Mouse (Mus musculus): Measurements from ENCODE around the gene Runx2. TPM values are rescaled to one million over a fixed set of nuclear protein-coding genes. Genes with fewer than 3 reads are reported as not detected.

Gene Runx2
- polyA plus RNA-seq, 1 experiment from 2014 or later, result 31.9 TPM

DNA sequence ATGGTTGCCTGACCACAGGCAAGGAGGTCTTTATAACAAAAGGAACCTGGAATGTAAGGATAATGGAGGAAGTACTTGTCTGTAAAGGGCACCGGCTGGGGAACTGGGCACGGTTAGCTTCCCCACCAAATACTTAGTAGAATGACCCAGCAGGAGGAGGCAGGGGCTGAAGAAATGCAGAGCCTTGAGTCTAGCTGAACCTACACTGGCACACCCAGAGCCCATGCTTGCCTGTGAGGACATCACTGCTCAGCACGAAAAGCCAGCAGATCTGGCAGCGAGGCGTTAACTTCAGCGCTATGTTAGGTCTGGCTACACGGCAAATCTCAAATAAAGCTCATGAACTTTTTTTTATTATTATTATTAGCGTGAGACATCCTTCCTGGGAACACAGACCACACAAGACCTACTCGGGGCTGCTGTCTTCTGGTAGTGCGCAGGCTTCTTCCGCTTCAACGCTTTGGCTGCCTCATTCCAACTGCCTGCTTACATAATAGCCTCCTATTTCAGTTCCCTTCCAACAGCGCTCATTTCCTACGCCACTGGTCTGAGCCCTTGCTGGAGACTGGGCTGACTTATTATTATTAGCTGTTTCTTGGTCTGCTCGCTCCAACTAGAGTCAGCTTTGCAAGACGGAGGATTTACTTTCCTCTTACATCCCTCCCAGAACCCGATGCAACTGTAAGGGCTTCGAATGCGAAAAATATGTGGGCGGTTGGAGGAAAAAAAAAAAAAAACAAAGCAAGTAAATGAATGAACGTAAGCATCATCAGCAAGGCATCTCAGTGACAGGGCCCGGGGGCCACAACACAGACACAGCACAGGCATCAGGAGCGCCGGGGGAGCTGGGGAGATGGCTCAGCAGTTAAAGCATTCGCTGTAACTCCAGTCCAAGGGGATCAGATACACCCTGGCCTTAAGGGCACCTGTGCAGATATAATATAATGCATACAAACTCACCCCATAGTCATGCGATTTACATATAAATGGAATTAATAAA, 200.6 kb downstream of the Runx2 start:
- Histone ChIP-seq H3K27ac (peak overlapping the region; percentile 9; the same call in 1 of the 2 replicates), H3K9me3 (no peaks in the 10 kb centered on the region), H3K4me2 (replicated peaks) (no peak overlapping the region), H3K27me3 (no peaks in the 10 kb centered on the region), H3K9ac (no peak overlapping the region), H3K4me3 (no peak overlapping the region), H3K4me1 (peaks cover 58% of the 10 kb centered on the region), H3K36me3 (no peaks in the 10 kb centered on the region)
- 58% methylated on average over 26 of the region's 26 CpGs for WGBS
- no peak for ATAC-seq (ENCODE audit: insufficient number of reproducible peaks, insufficient read depth, low FRiP score, low TSS enrichment)

DNA sequence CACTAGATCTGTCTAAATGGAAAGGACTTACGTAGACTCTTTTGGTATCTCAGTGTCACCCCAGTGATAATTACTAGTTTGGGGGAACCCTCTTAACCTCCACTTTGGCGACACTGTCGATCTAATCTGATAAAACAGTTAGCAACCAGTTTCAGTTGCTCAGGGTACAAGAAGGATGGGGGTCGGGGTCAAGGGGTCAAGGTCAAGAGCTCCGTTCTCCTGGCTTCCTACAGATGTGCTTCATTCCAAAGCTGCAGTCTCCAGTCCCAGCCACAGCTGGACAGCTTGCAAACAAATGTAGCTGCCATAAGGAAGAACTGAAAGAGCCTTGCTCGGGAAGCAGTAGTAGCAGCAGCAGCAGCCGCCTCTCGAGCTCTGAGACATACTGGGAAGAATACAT, 202.0 kb downstream of the Runx2 start:
- no peaks in the 10 kb centered on the region for H3K9me3 ChIP-seq
- H3K27me3 ChIP-seq, result no peaks in the 10 kb centered on the region
- H3K9ac ChIP-seq, result no peak overlapping the region
- H3K4me3 ChIP-seq, result no peak overlapping the region
- no peak overlapping the region for H3K27ac ChIP-seq
- 38% methylated on average over 8 of the region's 8 CpGs for WGBS
- H3K4me1 ChIP-seq, result peaks cover 52% of the 10 kb centered on the region
- 0 out of 2 replicates have a peak, but pooled peaks cover 5% of the 10 kb centered on the region for H3K36me3 ChIP-seq
- no peak overlapping the region for H3K4me2 ChIP-seq (replicated peaks)
- ATAC-seq (ENCODE audit: insufficient number of reproducible peaks, insufficient read depth, low FRiP score, low TSS enrichment), result no peak

DNA sequence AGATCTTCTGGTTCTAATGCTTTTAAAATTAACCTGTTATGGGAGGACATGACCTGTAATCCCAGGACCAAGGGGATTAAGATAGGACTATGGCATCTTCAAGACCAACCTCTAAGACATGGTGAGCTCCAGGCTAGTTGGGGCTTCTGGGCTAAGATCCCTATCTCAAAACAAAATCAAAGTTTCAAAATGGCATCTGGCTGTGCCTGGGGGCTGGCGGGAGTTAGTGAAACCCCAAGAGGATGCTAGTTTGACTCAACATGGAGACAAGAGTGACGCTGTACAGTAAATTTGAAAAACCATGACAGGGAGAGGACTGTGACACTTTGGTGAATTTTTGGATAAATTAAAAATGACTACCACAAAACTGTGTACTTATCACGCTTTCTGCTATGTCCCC, 202.6 kb downstream of the Runx2 start:
- Histone ChIP-seq H3K27ac (no peak overlapping the region), H3K9me3 (no peaks in the 10 kb centered on the region), H3K27me3 (no peaks in the 10 kb centered on the region), H3K9ac (no peak overlapping the region), H3K4me3 (no peak overlapping the region), H3K4me2 (replicated peaks) (no peak overlapping the region), H3K4me1 (peaks cover 46% of the 10 kb centered on the region), H3K36me3 (0 out of 2 replicates have a peak, but pooled peaks cover 6% of the 10 kb centered on the region)
- 91% methylated on average over 3 of the region's 3 CpGs for WGBS
- ATAC-seq (ENCODE audit: insufficient number of reproducible peaks, insufficient read depth, low FRiP score, low TSS enrichment), result no peak

DNA sequence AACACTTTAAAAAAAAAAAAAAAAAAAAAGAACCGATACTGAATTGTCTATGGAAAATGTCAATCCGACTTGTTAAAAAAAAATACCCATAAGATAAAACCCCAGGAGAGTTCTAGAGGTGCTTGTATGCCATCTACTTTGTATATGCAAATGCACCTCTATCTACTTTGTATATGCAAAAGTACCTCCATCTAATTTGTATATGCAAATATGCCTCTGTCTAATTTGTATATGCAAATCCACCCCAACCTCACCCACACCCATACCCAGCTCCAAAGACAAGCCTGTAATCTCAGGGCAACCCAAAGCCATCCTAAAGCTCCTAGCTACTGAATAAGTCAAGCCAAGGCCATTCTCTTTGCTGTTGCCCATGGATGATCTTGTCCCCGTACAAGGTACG, 203.1 kb downstream of the Runx2 start:
- Histone ChIP-seq H3K4me1 (peaks cover 46% of the 10 kb centered on the region), H3K36me3 (0 out of 2 replicates have a peak, but pooled peaks cover 6% of the 10 kb centered on the region), H3K27ac (no peak overlapping the region), H3K9me3 (no peaks in the 10 kb centered on the region), H3K4me2 (replicated peaks) (no peak overlapping the region), H3K27me3 (no peaks in the 10 kb centered on the region), H3K9ac (no peak overlapping the region), H3K4me3 (no peak overlapping the region)
- ATAC-seq (ENCODE audit: insufficient number of reproducible peaks, insufficient read depth, low FRiP score, low TSS enrichment), result no peak
- WGBS, result 87% methylated on average over 4 of the region's 4 CpGs

DNA sequence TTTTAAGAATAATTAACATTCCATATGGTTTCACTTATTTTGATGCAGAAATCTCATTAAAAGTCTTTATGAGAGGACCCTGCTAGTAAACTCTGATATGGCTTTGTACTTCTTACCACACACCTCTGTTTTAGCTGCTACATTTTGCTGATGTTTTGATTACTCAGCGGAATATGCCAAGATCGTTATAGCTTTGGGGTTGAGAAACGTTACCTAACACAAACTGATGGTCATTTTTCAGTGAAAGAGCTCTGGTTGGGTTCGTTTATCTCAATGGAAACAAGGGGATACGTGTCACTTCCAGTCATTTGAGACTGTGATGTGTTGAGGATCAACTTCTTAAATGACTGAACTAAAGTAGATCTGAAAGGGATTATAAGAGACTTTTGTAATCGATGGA, 203.8 kb downstream of the Runx2 start:
- ATAC-seq (ENCODE audit: insufficient number of reproducible peaks, insufficient read depth, low FRiP score, low TSS enrichment), result no peak
- Histone ChIP-seq H3K36me3 (0 out of 2 replicates have a peak, but pooled peaks cover 6% of the 10 kb centered on the region), H3K4me1 (peaks cover 51% of the 10 kb centered on the region), H3K27me3 (no peaks in the 10 kb centered on the region), H3K27ac (no peak overlapping the region), H3K9me3 (no peaks in the 10 kb centered on the region), H3K9ac (no peak overlapping the region), H3K4me2 (replicated peaks) (no peak overlapping the region), H3K4me3 (no peak overlapping the region)
- WGBS, result 54% methylated on average over 6 of the region's 6 CpGs

DNA sequence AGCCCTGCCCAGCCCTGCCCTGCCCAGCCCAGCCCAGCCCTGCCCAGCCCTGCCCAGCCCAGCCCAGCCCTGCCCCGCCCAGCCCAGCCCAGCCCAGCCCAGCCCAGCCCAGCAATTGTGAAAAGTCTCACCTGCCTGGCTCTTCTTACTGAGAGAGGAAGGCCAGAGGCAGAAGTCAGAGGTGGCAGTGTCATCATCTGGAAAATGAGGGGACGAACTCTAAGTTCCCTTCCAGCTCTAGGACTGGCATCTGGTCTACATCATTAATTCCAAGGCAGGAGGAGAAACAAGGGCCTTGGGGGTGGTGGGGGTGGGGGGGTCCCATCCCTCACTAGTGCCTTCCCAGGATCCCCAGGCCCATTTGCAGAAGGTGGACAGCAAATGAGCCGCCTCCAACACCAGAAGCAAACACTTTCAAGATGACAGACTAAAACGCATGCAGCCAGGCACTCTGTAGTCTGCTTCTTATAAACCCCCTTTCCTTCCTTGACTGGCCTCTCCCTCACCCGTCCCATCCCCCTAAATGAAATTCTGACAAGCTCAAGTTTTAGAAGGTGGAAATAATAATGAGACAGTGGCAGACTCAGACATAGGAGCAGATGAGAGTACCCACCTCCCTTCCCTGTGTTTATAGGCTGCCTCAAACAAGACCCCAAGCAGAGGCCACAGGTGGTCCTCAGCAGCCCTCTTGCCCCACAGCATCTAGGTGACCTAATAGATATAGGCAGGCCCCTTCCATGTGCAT, 204.5 kb downstream of the Runx2 start:
- Histone ChIP-seq H3K9me3 (no peaks in the 10 kb centered on the region), H3K36me3 (0 out of 2 replicates have a peak, but pooled peaks cover 6% of the 10 kb centered on the region), H3K4me2 (replicated peaks) (no peak overlapping the region), H3K27ac (no peak overlapping the region), H3K4me1 (peaks cover 52% of the 10 kb centered on the region), H3K4me3 (no peak overlapping the region), H3K9ac (no peak overlapping the region), H3K27me3 (0 out of 2 replicates have a peak, but pooled peaks cover 2% of the 10 kb centered on the region)
- ATAC-seq (ENCODE audit: insufficient number of reproducible peaks, insufficient read depth, low FRiP score, low TSS enrichment), result no peak
- WGBS, result 47% methylated on average over 5 of the region's 5 CpGs

DNA sequence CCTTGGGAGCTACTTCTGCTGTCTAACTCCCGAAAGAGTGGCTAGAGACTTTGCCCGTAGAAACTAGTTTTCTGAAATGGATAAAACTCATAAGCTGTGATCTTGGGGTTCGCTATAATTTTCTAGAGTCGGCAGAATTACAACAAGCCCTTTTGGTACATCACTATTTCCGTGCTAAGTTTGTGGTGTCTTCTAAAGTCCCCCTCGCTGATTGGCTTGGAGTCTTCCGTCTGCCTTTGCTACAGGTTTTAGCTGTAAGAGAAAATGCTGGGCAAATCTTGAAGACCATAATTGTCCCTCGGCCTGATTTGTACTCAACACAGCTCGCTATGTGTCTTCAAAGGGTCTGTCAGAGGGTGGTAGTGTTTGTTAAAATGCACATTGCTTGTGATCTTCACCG, 205.2 kb downstream of the Runx2 start:
- Histone ChIP-seq H3K27me3 (0 out of 2 replicates have a peak, but pooled peaks cover 2% of the 10 kb centered on the region), H3K9me3 (no peaks in the 10 kb centered on the region), H3K27ac (no peak overlapping the region), H3K4me2 (replicated peaks) (no peak overlapping the region), H3K4me1 (peaks cover 45% of the 10 kb centered on the region), H3K4me3 (no peak overlapping the region), H3K9ac (no peak overlapping the region), H3K36me3 (0 out of 2 replicates have a peak, but pooled peaks cover 6% of the 10 kb centered on the region)
- WGBS, result 77% methylated on average over 10 of the region's 10 CpGs
- ATAC-seq (ENCODE audit: insufficient number of reproducible peaks, insufficient read depth, low FRiP score, low TSS enrichment), result no peak

DNA sequence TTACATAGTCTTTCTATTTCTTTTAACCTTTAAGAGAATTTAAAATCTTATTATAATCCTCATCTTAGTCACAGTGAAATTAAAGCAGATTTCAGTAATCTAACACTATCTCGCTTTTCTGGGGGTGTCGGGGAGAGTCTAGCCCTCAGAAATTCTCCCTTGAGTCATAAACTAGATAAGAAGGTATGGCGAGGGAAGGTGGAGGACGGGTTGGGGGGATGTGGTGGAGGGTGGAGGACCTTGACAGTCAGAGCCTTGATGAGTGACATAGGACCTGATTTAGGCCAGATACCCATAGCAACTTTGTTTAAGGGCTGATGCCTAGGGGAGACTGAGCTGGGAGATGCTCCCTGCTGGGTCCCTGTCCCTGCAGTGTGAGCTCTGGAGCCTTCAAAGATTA, 205.7 kb downstream of the Runx2 start:
- no peak for ATAC-seq (ENCODE audit: insufficient number of reproducible peaks, insufficient read depth, low FRiP score, low TSS enrichment)
- no peak overlapping the region for H3K9ac ChIP-seq
- 0 out of 2 replicates have a peak, but pooled peaks cover 2% of the 10 kb centered on the region for H3K27me3 ChIP-seq
- no peak overlapping the region for H3K4me3 ChIP-seq
- no peak overlapping the region for H3K4me2 ChIP-seq (replicated peaks)
- peaks cover 41% of the 10 kb centered on the region for H3K4me1 ChIP-seq
- WGBS, result 89% methylated on average over 4 of the region's 4 CpGs
- 0 out of 2 replicates have a peak, but pooled peaks cover 6% of the 10 kb centered on the region for H3K36me3 ChIP-seq
- H3K27ac ChIP-seq, result no peak overlapping the region
- no peaks in the 10 kb centered on the region for H3K9me3 ChIP-seq

DNA sequence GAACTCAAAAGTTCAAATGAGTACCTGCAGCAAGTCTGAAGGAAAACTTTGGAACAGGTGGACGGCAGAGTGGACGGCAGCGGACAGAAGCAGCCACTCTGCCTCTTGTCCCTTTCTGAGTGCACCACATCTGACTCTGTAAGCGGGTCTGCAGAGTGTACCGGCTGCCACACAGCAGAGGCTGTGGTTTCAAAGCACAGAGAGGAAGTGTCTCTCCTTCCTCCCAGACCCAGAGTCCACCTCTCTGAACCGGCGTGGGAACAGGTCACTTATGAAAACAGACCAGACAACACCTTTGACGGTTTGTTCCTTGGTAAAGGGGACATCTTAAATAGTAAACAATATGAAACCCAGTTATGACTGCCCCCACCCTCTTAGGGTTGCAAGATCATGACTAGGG, 207.2 kb downstream of the Runx2 start:
- Histone ChIP-seq H3K36me3 (0 out of 2 replicates have a peak, but pooled peaks cover 6% of the 10 kb centered on the region), H3K4me1 (peaks cover 25% of the 10 kb centered on the region), H3K9ac (no peak overlapping the region), H3K27me3 (0 out of 2 replicates have a peak, but pooled peaks cover 2% of the 10 kb centered on the region), H3K9me3 (no peaks in the 10 kb centered on the region), H3K27ac (no peak overlapping the region), H3K4me2 (replicated peaks) (no peak overlapping the region), H3K4me3 (no peak overlapping the region)
- WGBS, result 90% methylated on average over 8 of the region's 8 CpGs
- ATAC-seq (ENCODE audit: insufficient number of reproducible peaks, insufficient read depth, low FRiP score, low TSS enrichment), result no peak

DNA sequence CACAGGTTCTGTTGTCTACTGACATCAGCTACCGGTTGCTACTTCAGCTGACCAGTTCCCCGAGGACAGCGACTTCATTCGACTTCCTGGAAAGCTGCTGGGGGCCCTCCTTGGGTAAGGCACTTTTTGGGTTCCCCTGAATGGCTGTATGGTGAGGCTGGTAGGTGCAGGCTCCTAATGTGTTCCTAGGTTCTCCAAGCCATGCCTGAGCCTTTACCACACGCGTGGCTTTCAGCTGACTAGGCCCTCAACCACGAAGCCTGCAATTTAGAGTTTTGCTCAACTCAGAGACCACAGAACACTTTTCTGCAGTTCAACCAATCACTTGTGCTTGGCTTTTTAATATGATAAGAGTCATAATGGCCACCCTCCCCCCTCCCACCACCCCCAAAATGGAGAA, 208.4 kb downstream of the Runx2 start:
- 83% methylated on average over 7 of the region's 7 CpGs for WGBS
- Histone ChIP-seq H3K27me3 (0 out of 2 replicates have a peak, but pooled peaks cover 2% of the 10 kb centered on the region), H3K36me3 (0 out of 2 replicates have a peak, but pooled peaks cover 6% of the 10 kb centered on the region), H3K9ac (no peak overlapping the region), H3K4me3 (no peak overlapping the region), H3K27ac (no peak overlapping the region), H3K9me3 (no peaks in the 10 kb centered on the region), H3K4me2 (replicated peaks) (no peak overlapping the region), H3K4me1 (peaks cover 31% of the 10 kb centered on the region)
- no peak for ATAC-seq (ENCODE audit: insufficient number of reproducible peaks, insufficient read depth, low FRiP score, low TSS enrichment)

DNA sequence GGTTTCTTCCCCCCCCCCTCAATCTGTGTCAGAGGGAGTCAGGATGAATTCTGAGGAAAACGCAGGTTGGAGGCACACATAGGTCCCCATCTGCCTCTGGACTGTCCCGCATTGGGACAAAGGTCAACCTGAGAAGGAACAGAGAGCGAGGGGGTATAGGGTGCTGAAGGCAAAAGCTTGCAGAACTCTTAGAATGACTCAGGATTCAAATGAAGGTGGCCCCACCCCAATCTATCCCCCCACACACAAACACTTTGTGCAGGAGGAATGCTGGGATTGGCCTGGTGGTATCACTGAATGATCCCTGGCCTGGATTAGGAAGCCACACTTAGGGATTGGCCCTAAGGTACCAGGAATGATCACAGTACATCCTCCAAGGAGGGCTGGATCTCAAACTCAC, 208.8 kb downstream of the Runx2 start:
- Histone ChIP-seq H3K4me1 (peaks cover 26% of the 10 kb centered on the region), H3K9me3 (no peaks in the 10 kb centered on the region), H3K27me3 (0 out of 2 replicates have a peak, but pooled peaks cover 2% of the 10 kb centered on the region), H3K4me2 (replicated peaks) (no peak overlapping the region), H3K4me3 (no peak overlapping the region), H3K36me3 (0 out of 2 replicates have a peak, but pooled peaks cover 6% of the 10 kb centered on the region), H3K9ac (no peak overlapping the region), H3K27ac (no peak overlapping the region)
- no peak for ATAC-seq (ENCODE audit: insufficient number of reproducible peaks, insufficient read depth, low FRiP score, low TSS enrichment)
- WGBS, result 78% methylated on average over 3 of the region's 3 CpGs

Measured in embryonic facial prominence, embryonic 12.5 days (tissue).